Mouse (Mus musculus) thymus, postnatal 4 days (tissue): ENCODE results near the gene Rnf185.
A peak's percentile ranks its signal among the peaks of the same experiment; 100 is the strongest.

ENCODE experiments used
- DNase-seq: peaks from one replicate; pipeline ENCODE4 v3.0.0; 2021

The Rnf185 gene

GRCm38 (mm10) chr11:3392526-3392925 lies 59.6 kb downstream of the Rnf185 start:
- no peak for DNase-seq

- no peak for DNase-seq
Measured at GRCm38 (mm10) chr11:3390789-3391188, 61.4 kb downstream of the Rnf185 start.

- no peak for DNase-seq
Measured at GRCm38 (mm10) chr11:3389996-3390395, 62.2 kb downstream of the Rnf185 start.

- DNase-seq, result no peak
Measured at GRCm38 (mm10) chr11:3387482-3388196, 64.5 kb downstream of the Rnf185 start.

- peak; percentile 94 for DNase-seq
Measured at GRCm38 (mm10) chr11:3386941-3387368, 65.2 kb downstream of the Rnf185 start.

GRCm38 (mm10) chr11:3382602-3383594 lies 69.3 kb downstream of the Rnf185 start:
- DNase-seq, result peak; percentile 59

DNA sequence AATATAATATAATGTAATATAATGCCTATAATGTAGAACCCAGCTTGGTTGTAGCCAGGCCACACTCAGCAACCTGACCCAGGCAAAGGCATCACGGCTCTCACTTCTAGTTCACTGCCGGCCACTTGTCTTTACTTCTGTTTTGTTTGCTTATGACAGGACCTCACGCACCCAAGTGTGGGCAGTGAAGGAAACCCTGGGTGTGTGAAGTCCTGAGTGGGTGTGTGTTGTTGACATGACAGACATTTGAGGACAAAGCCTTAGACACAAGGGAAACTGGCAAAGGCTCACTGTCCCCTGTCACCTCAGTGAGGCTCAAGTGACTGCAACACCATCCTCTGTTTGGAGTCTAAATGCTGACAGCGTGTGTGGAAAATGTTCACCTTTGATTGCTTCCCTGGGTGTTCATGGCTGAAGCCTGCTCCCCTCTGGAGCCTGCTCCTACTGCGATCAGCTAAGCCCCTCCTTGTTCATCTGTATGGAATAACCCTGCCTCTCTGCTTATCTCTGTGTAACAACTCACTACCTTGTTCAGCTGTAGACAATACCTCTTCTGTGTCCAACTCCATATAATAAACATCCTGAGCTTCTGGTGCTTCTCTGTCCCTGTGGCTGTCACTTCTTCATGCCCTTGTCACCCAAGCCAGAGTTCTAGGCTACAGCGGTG lies 70.9 kb downstream of the Rnf185 start:
- DNase-seq, result no peak

DNA sequence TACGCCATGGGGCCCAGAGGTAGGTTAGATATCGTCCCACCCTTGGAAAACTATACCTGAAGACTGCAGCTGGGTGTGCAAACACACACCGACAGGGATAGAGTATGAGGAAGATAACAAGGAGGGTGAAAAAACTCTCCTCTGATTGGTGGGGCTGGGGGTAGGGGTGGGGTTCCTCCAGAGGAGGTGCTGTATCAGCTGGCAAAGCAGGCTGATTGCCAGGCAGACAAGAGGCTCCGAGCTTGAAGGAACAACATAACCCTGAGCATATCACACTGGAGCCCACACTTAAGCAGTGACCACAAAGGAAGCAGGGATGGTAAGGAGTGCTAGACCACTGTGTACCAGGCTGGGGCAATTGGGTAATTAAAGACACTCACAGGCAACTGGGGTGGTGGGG lies 72.7 kb downstream of the Rnf185 start:
- no peak for DNase-seq

DNA sequence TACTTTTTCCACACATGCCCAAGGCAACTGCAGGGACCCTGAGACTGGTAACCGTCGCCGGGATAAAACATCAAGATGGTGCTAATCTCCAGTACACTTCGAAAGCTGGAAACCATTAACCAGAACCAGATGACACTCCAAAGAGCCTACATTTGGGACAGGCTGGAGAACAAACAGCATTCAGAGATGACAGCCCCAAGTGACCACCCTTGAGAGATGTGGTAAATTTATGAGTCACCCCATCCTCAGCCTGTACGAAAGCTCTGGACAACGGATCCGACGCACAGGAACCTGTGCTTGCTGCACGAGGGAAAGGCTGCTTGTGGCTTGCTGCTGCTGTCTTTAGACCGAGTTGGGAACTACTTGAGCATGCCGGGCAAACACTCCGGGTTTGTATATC lies 77.4 kb downstream of the Rnf185 start:
- DNase-seq, result no peak

DNA sequence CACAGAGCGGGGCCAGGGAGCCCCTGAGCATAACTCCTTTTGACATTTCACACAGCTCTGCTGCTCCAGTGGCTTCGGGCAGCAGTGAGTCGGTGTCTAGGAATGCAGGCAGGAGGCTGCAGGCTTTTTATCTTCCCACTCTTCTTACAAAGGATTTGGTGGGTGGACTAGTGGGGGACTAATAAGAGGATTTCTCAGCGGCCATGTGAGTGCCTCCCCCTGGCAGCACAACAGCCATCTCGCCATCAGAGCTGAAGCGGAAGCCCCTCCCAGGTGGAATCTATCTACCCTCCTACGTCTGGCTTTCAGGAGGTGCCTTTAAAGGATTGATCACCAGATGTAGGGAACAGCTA lies 77.9 kb downstream of the Rnf185 start:
- DNase-seq, result no peak

DNA sequence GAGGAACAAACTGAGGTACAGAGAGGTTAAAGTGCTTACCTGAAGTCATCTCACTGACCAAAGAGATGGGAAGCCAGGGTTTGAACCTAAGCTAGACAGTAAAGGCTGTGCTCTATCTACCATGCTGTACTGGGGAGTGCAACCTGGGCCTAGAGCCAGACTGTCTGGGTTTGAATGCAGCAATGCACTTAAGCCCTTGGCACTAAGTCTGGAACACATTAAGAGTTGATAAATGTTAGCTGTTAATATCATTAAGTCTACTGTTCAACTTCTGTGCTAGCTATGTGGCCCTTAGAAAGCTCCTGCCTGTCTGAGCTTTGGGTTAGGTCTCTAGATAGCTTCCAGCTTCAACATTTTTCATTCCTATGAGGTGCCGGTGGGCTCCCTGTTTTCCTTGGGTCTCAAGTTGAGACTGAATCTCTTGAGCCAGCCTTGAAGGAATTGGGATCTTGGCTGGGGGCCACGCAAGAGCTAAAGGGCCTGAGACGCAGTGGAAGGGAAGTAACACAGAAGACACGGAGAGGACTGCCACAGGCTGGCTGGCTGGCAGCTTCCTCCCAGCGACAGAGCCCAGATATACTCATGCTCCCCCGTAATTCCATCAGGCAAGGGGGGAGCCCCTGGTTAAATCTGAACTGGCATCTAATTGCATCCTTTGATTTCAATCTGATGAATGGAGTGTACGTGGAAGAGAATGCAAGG lies 78.4 kb downstream of the Rnf185 start:
- no peak for DNase-seq

DNA sequence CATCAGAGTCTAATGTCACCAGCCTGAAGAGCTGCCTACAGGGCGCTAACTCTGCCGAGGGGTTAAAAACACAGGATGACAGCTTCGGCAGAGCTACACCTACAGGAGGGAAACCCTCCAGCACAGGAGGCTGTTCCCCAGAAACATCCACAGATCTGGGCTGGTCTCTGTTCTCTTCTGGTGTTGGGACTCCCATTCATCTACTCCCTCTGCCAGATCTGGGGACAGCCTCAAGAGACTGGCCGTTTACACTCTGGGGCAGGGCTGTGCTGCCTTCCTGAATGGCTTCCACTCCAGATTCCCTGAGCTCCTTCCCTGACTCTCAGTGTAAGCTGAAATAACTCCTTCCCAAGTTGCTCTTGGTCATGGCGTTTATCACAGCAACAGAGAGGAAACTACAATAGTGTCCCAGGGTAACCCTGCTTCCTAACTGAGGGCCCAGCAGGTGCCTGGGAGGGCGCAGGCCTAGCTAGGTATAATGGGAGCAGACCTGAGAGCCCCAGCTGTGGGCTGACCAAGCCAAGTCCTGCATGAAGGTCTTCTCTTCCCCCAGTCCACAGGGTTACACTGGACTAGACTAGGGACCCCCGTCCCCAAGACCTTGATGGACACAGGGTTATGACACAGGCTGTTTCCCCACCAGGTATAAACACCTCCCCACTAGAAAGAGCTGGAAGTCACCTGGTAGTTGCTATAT lies 80.4 kb downstream of the Rnf185 start:
- DNase-seq, result no peak

- peak; percentile 82 for DNase-seq
Measured at GRCm38 (mm10) chr11:3370928-3371598, 81.1 kb downstream of the Rnf185 start.

- DNase-seq, result no peak
Measured at GRCm38 (mm10) chr11:3370162-3370561, 82.0 kb downstream of the Rnf185 start.

GRCm38 (mm10) chr11:3369449-3369848 lies 82.7 kb downstream of the Rnf185 start:
- DNase-seq, result no peak

- no peak for DNase-seq
Measured at GRCm38 (mm10) chr11:3368983-3369382, 83.2 kb downstream of the Rnf185 start.

DNA sequence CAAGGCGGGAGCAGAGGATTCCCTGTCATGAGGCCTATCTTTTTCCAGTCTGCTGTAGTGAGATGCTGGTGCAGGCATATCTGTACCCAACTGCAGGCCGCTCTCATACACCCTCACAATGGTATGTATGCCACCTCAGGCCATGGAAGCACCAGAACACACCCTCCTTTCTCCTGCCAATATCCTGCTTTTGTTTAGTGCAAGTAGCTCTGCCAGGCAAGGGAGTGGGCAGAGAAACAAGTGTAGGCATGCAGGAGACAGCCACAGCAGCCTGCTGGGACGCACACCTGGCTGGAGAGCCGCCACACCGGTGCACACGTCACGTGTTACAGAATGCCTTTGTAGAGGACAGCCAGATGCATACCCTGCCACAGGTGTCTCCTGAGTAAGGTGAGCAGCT lies 85.8 kb downstream of the Rnf185 start:
- no peak for DNase-seq
